Mouse (Mus musculus) C2C12 (cell line): ENCODE results near the gene Adprh.
A peak's percentile ranks its signal among the peaks of the same experiment; 100 is the strongest.

Source experiments
- CEBPB ChIP-seq: IDR thresholded peaks from one replicate; pipeline ENCODE4 v1.6.1; 2011; ENCODE audit warnings: low read depth, mild to moderate bottlenecking, control low read depth, moderate library complexity
- CTCF ChIP-seq: IDR thresholded peaks from one replicate; pipeline ENCODE4 v1.5.1; 2011; ENCODE audit not compliant: control insufficient read depth, insufficient read depth, insufficient read length
- MAX ChIP-seq: IDR thresholded peaks from one replicate; pipeline ENCODE4 v1.6.1; 2011; ENCODE audit warnings: mild to moderate bottlenecking, control low read depth
- MYOD1 ChIP-seq: IDR thresholded peaks from one replicate; pipeline ENCODE4 v1.6.1; 2011; ENCODE audit warnings: low read depth; ENCODE audit not compliant: control insufficient read depth, insufficient read length
- MYOG ChIP-seq: IDR thresholded peaks from one replicate; pipeline ENCODE4 v1.6.1; 2011; ENCODE audit not compliant: control insufficient read depth, insufficient read length; ENCODE audit errors: extremely low read depth
- USF1 ChIP-seq: IDR thresholded peaks from one replicate; pipeline ENCODE4 v1.6.1; 2011; ENCODE audit warnings: low read depth, mild to moderate bottlenecking, control low read depth, moderate library complexity

GRCm38 (mm10) chr16:38452442-38453202 is at the start of gene Adprh:
- TF ChIP-seq CTCF (no peak), MYOG (no peak), USF1 (no peak), MYOD1 (no peak), MAX (peak; percentile 52), CEBPB (no peak)
